Mouse (Mus musculus) intestine, embryonic 14.5 days (tissue): Measurements from ENCODE around the gene Klk8. TPM values are rescaled to one million over a fixed set of nuclear protein-coding genes. Genes with fewer than 3 reads are reported as not detected.

Experiments
- ATAC-seq: fragments of 200-750 bp; cut with Nextera tagmentation; replicated peaks from 2 replicates; pipeline ENCODE4 v1.8.0; 2017; ENCODE audit warnings: low read depth, moderate number of reproducible peaks, moderate TSS enrichment, moderate library complexity; ENCODE audit not compliant: low FRiP score, low TSS enrichment
- DNase-seq: peaks from one replicate; pipeline ENCODE4 v3.0.0-alpha.2; 2018; ENCODE audit warnings: low spot score
- H3K27ac ChIP-seq: fragments of 300-500 bp; sonication (generic); 2 replicates; pipeline ENCODE4 v1.5.1; 2014; ENCODE audit warnings: low read depth, mild to moderate bottlenecking, control low read depth
- H3K27me3 ChIP-seq: fragments of 300-500 bp; sonication (generic); replicated peaks from 2 replicates; pipeline ENCODE4 v1.6.1; 2014; ENCODE audit warnings: low read length, control low read depth; ENCODE audit not compliant: control insufficient read depth, insufficient read depth
- H3K36me3 ChIP-seq: fragments of 300-500 bp; sonication (generic); 2 replicates; pipeline ENCODE4 v1.6.1; 2014; ENCODE audit warnings: low read length, control low read depth; ENCODE audit not compliant: control insufficient read depth, insufficient read depth
- H3K4me1 ChIP-seq: fragments of 300-500 bp; sonication (generic); replicated peaks from 2 replicates; pipeline ENCODE4 v1.6.1; 2014; ENCODE audit warnings: low read length, control low read depth, mixed read lengths; ENCODE audit not compliant: control insufficient read depth, insufficient read depth
- H3K4me2 ChIP-seq: fragments of 300-500 bp; sonication (generic); 2 replicates; pipeline ENCODE4 v1.6.1; 2014; ENCODE audit warnings: low read length
- H3K4me3 ChIP-seq: fragments of 300-500 bp; sonication (generic); 2 replicates; pipeline ENCODE4 v1.5.1; 2014; ENCODE audit warnings: low read depth, low read length, control low read depth, mixed read lengths
- H3K9ac ChIP-seq: fragments of 300-500 bp; sonication (generic); 2 replicates; pipeline ENCODE4 v1.6.1; 2014; ENCODE audit warnings: mild to moderate bottlenecking, low read length
- H3K9me3 ChIP-seq: fragments of 300-500 bp; sonication (generic); 2 replicates; pipeline ENCODE4 v1.6.1; 2016; ENCODE audit warnings: low read length, control low read depth; ENCODE audit not compliant: control insufficient read depth
- WGBS: fragments of 180-500 bp; shearing (Covaris S2); extraction: QIAGEN DNeasy Blood & Tissue Kit; methylation state at CpG from one replicate; pipeline ENCODE4 v1.1.7; 2014; 5-methylcytosine and 5-hydroxymethylcytosine counted together
- polyA plus RNA-seq: library from polyadenylated mRNA; unstranded; fragments of >200 nt; fragmentation: Nextera tagmentation; extraction: Ambion mirVana; gene quantifications from 2 replicates; pipeline ENCODE4 v1.2.1, GENCODE M21; 2014

The Klk8 gene
- polyA plus RNA-seq, 1 experiment from 2014 or later: 26.7 TPM

- H3K27me3 ChIP-seq: no peaks in the 10 kb centered on the region; the same call in 1 of the 2 replicates
These were observed 15.8 kb upstream of the Klk8 start for GRCm38 (mm10) chr7:43781541-43781940.

DNA sequence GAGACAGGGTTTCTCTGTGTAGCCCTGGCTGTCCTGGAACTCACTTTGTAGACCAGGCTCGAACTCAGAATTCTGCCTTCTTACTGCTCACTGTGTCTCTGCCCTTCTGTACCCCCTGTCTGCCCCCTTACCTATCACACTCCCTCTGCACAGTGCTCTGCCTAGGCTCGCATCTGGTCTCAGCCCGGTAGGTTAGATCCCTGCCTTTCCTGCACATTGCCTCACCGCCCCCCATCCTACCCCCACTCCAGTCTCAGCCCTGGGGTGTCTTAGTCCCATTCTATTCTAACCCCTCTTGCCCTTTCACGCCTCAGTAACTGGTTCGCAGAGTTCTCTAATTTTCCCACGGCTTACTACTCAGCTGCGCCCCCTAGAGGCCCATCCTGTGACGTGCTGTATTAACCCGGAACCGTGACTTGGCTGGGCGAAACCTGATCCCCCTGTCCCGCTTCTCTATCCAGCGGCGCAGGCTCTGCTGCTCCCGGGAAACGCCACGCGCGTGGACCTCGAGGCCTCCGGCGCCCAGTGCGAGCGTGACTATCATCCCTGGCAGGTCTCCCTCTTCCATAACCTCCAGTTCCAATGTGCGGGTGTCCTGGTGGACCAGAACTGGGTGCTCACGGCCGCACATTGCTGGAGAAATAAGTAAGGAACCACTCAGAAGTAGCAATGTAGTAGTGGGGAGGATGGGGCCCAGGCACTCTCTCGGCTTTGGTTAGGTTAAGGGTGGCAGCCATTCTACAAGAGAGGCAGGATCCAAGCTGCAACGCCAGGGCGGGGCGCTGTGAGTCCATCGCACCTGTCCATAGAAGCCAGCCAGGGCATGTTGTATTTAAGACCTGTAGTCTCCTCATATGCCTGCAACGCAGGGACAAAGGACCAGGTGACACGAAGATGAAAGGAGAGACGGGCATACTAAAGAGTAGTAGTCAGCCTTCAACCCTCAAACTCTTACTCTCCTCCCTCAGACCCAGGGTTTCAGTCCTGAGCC is 14.8 kb upstream of the Klk8 start:
- 9% methylated on average over 36 of the region's 36 CpGs for WGBS
- Histone ChIP-seq H3K27ac (no peak overlapping the region), H3K4me1 (no peaks in the 10 kb centered on the region), H3K4me2 (peak overlapping the region; percentile 53), H3K27me3 (no peaks in the 10 kb centered on the region; the same call in 1 of the 2 replicates), H3K36me3 (no peaks in the 10 kb centered on the region), H3K9ac (no peak overlapping the region), H3K4me3 (peak overlapping the region; percentile 6; the same call in 1 of the 2 replicates), H3K9me3 (no peaks in the 10 kb centered on the region)
- DNase-seq: peak; percentile 98
- ATAC-seq: peak; percentile 63

More at GRCm38 (mm10) chr7:43781541-43781940, 15.8 kb upstream of the Klk8 start:
- Histone ChIP-seq H3K9me3 (no peaks in the 10 kb centered on the region), H3K27ac (no peak overlapping the region), H3K9ac (no peak overlapping the region), H3K4me1 (no peaks in the 10 kb centered on the region), H3K4me2 (no peak overlapping the region), H3K4me3 (no peak overlapping the region), H3K36me3 (no peaks in the 10 kb centered on the region)
- ATAC-seq (no peak), DNase-seq (no peak)
- WGBS: 88% methylated on average over 11 of the region's 11 CpGs

GRCm38 (mm10) chr7:43785286-43785685 is 12.1 kb upstream of the Klk8 start:
- no peaks in the 10 kb centered on the region for H3K36me3 ChIP-seq
- WGBS: 78% methylated on average over 1 of the region's 1 CpGs
- H3K4me2 ChIP-seq: no peak overlapping the region
- H3K9me3 ChIP-seq: no peaks in the 10 kb centered on the region
- ATAC-seq (no peak), DNase-seq (no peak)
- no peak overlapping the region for H3K4me3 ChIP-seq
- no peak overlapping the region for H3K9ac ChIP-seq
- no peaks in the 10 kb centered on the region; the same call in 1 of the 2 replicates for H3K27me3 ChIP-seq
- no peak overlapping the region for H3K27ac ChIP-seq
- H3K4me1 ChIP-seq: no peaks in the 10 kb centered on the region

DNA sequence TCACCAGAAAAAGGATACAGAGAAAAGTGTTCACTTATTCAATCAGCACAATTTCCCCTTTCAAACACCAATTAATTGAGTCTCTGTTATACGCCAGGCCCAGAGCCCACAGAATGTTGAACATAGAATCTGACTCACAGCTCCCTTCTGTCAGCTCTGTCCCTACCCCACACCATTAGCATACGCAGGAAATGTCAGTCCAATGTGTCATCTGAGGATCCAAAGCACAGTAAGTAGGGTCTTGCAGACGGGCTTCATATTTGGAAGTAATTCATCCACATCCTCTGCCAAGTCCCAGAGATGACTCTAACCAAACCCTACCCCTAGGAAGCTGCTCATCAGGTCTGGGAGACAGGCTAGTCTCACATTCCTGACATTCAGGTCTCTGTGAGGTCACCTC is 9.3 kb upstream of the Klk8 start:
- 63% methylated on average over 3 of the region's 3 CpGs for WGBS
- Histone ChIP-seq H3K4me3 (no peak overlapping the region), H3K27me3 (no peaks in the 10 kb centered on the region; the same call in 1 of the 2 replicates), H3K4me1 (no peaks in the 10 kb centered on the region), H3K36me3 (no peaks in the 10 kb centered on the region), H3K9me3 (no peaks in the 10 kb centered on the region), H3K9ac (no peak overlapping the region), H3K4me2 (no peak overlapping the region), H3K27ac (no peak overlapping the region)
- no peak for ATAC-seq
- no peak for DNase-seq

DNA sequence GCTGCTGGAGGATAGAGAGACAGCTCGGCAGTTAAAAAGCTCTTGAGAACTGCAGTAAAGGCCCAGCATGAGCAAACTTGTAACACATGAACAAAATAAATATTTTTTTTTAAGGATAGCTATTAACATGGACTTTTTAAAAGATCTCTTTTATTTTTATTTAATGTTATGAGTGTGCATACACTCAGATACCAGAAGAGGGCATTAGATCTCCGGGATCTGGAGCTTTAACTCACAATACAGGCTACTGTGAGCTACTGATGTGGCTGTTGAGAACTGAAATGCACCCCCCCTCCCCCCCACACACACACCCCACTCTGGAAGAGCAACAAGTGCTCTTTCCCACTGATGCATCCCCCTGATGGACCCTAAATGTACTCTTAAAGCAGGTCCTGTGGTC is 8.1 kb upstream of the Klk8 start:
- Histone ChIP-seq H3K36me3 (no peaks in the 10 kb centered on the region), H3K27ac (no peak overlapping the region), H3K9me3 (no peaks in the 10 kb centered on the region), H3K4me2 (no peak overlapping the region), H3K27me3 (no peaks in the 10 kb centered on the region), H3K4me1 (no peaks in the 10 kb centered on the region), H3K9ac (no peak overlapping the region), H3K4me3 (no peak overlapping the region)
- DNase-seq: no peak
- 61% methylated on average over 2 of the region's 2 CpGs for WGBS
- ATAC-seq: no peak

DNA sequence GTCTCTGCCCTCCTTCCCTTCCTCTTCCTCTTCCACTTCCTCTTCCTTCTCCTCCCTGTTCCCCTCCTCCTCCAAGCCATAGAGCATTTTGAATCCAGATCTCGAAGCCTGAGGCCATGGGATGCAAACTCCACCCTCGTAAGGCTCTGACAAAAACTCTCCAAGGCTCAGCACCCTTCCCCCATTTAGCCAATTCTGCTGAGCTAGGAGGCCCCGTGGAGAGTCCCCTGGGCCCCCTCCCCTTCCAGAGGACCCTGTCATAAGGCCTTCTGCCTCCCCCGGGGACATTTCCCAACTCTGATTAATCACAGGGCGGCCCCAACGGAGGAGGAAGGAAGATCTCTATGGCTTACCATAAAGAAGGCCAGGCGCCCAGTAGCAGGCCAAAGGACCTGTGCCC is 5.8 kb upstream of the Klk8 start, which contains the start of gene Klk9:
Gene Klk9 (plus strand): TSS at position 301 of the 400 bp plus-strand sequence.
- DNase-seq (no peak), ATAC-seq (no peak)
- Histone ChIP-seq H3K27ac (no peak within 1 kb of the TSS), H3K4me3 (no peak within 1 kb of the TSS), H3K36me3 (no peaks in the 10 kb centered on the region), H3K4me1 (0 out of 2 replicates have a peak, but pooled peaks cover 4% of the 10 kb centered on the region), H3K4me2 (no peak within 1 kb of the TSS), H3K9me3 (no peaks in the 10 kb centered on the region), H3K9ac (no peak within 1 kb of the TSS), H3K27me3 (0 out of 2 replicates have a peak, but pooled peaks cover 5% of the 10 kb centered on the region)
- WGBS: 70% methylated on average over 6 of the region's 7 CpGs

GRCm38 (mm10) chr7:43796355-43796754 is 1.0 kb upstream of the Klk8 start:
- peak overlapping the region; percentile 22; the same call in 1 of the 2 replicates for H3K9ac ChIP-seq
- whole genome bisulfite sequencing: 5% methylated on average over 8 of the region's 8 CpGs
- no peak for DNase-seq
- H3K4me1 ChIP-seq: 0 out of 2 replicates have a peak, but pooled peaks cover 8% of the 10 kb centered on the region
- H3K27me3 ChIP-seq: 0 out of 2 replicates have a peak, but pooled peaks cover 5% of the 10 kb centered on the region
- H3K4me2 ChIP-seq: peak overlapping the region; percentile 55
- no peaks in the 10 kb centered on the region for H3K9me3 ChIP-seq
- no peaks in the 10 kb centered on the region for H3K36me3 ChIP-seq
- no peak for ATAC-seq
- no peak overlapping the region for H3K27ac ChIP-seq
- peak overlapping the region; percentile 39 for H3K4me3 ChIP-seq

- Histone ChIP-seq H3K9me3 (no peaks in the 10 kb centered on the region), H3K4me1 (0 out of 2 replicates have a peak, but pooled peaks cover 8% of the 10 kb centered on the region), H3K27me3 (0 out of 2 replicates have a peak, but pooled peaks cover 5% of the 10 kb centered on the region), H3K36me3 (no peaks in the 10 kb centered on the region), H3K4me2 (peak overlapping the region; percentile 55), H3K4me3 (peak overlapping the region; percentile 39), H3K27ac (no peak overlapping the region), H3K9ac (no peak overlapping the region; the same call in 1 of the 2 replicates)
- ATAC-seq (peak; percentile 37; the same call in 1 of the 2 replicates), DNase-seq (no peak)
- WGBS: 39% methylated on average over 13 of the region's 13 CpGs
These were observed 576 bp downstream of the Klk8 start for GRCm38 (mm10) chr7:43797844-43798462.
